Mouse (Mus musculus) heart, embryonic 11.5 days (tissue): Measurements from ENCODE around the gene Sulf2. TPM values are rescaled to one million over a fixed set of nuclear protein-coding genes. Genes with fewer than 3 reads are reported as not detected.
A peak's percentile ranks its signal among the peaks of the same experiment; 100 is the strongest.

Experiments used
- ATAC-seq: fragments of 200-750 bp; cut with Nextera tagmentation; replicated peaks from 2 replicates; pipeline ENCODE4 v1.8.0; 2017; ENCODE audit warnings: moderate library complexity; ENCODE audit not compliant: insufficient number of reproducible peaks, low FRiP score, low TSS enrichment
- H3K27ac ChIP-seq: fragments of 300-500 bp; sonication (generic); 2 replicates; pipeline ENCODE4 v1.5.1; 2014; ENCODE audit warnings: mild to moderate bottlenecking, low read depth, low read length
- H3K27me3 ChIP-seq: fragments of 300-500 bp; sonication (generic); 2 replicates; pipeline ENCODE4 v1.6.1; 2014; ENCODE audit warnings: mild to moderate bottlenecking, low read length, mixed read lengths; ENCODE audit not compliant: control insufficient read depth, insufficient read depth
- H3K36me3 ChIP-seq: fragments of 300-500 bp; sonication (generic); 2 replicates; pipeline ENCODE4 v1.6.1; 2014; ENCODE audit warnings: mild to moderate bottlenecking, low read length, moderate library complexity, mixed read lengths; ENCODE audit not compliant: control insufficient read depth, insufficient read depth
- H3K4me1 ChIP-seq: fragments of 300-500 bp; sonication (generic); 2 replicates; pipeline ENCODE4 v1.6.1; 2014; ENCODE audit warnings: low read length; ENCODE audit not compliant: control insufficient read depth, insufficient read depth
- H3K4me2 ChIP-seq: fragments of 300-500 bp; sonication (generic); 2 replicates; pipeline ENCODE4 v1.6.1; 2014; ENCODE audit warnings: mild to moderate bottlenecking, moderate library complexity
- H3K4me3 ChIP-seq: fragments of 300-500 bp; sonication (generic); 2 replicates; pipeline ENCODE4 v1.5.1; 2014; ENCODE audit warnings: low read depth, low read length
- H3K9ac ChIP-seq: fragments of 300-500 bp; sonication (generic); 2 replicates; pipeline ENCODE4 v1.6.1; 2014; ENCODE audit warnings: mild to moderate bottlenecking, low read depth, low read length, moderate library complexity
- H3K9me3 ChIP-seq: fragments of 300-500 bp; sonication (generic); replicated peaks from 2 replicates; pipeline ENCODE4 v1.6.1; 2016; ENCODE audit warnings: low read length; ENCODE audit not compliant: control insufficient read depth
- WGBS: fragments of 180-500 bp; shearing (Covaris S2); extraction: QIAGEN DNeasy Blood & Tissue Kit; methylation state at CpG from one replicate; pipeline ENCODE4 v1.1.7; 2014; ENCODE audit not compliant: insufficient replicate concordance; 5-methylcytosine and 5-hydroxymethylcytosine counted together
- polyA plus RNA-seq: library from polyadenylated mRNA; unstranded; fragments of >200 nt; fragmentation: Nextera tagmentation; extraction: Ambion mirVana; gene quantifications from 2 replicates; pipeline ENCODE4 v1.2.1, GENCODE M21; 2014

Gene Sulf2
- polyA plus RNA-seq, 1 experiment from 2014 or later = 111 TPM

GRCm38 (mm10) chr2:166150584-166150983, 4.9 kb downstream of the Sulf2 start:
- Histone ChIP-seq H3K27me3 (no peaks in the 10 kb centered on the region), H3K4me2 (no peak overlapping the region), H3K27ac (no peak overlapping the region), H3K9ac (no peak overlapping the region), H3K9me3 (no peaks in the 10 kb centered on the region), H3K36me3 (no peaks in the 10 kb centered on the region), H3K4me1 (peaks cover 76% of the 10 kb centered on the region), H3K4me3 (no peak overlapping the region)
- 85% methylated on average over 5 of the region's 5 CpGs for WGBS
- ATAC-seq = no peak

DNA sequence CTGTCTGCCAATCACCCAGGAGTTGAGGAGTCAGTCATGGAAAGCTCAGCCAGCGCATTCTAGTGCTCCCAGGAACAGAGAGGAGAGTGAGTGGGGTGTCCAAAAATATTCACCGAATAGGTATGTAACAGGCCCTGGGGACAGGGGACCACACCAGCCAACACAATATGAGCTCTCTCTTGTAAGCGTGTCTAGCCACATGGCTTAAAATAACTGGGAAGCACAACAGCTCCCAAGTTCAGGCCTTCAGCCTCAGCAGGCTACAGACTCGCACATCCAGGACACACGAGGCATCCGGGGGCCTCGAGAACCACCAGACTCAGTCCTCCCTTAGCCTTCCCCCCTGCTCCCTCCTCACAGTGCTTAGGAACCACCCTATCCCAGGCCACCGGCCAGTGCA, 6.0 kb downstream of the Sulf2 start:
- H3K4me1 ChIP-seq = peaks cover 85% of the 10 kb centered on the region
- peak overlapping the region; percentile 62 for H3K27ac ChIP-seq
- H3K36me3 ChIP-seq = no peaks in the 10 kb centered on the region
- H3K9ac ChIP-seq = peak overlapping the region; percentile 30; the same call in 1 of the 2 replicates
- H3K4me2 ChIP-seq = peak overlapping the region; percentile 12; the same call in 1 of the 2 replicates
- no peaks in the 10 kb centered on the region for H3K9me3 ChIP-seq
- no peak overlapping the region for H3K4me3 ChIP-seq
- H3K27me3 ChIP-seq = no peaks in the 10 kb centered on the region
- ATAC-seq = no peak
- WGBS = 68% methylated on average over 8 of the region's 8 CpGs

GRCm38 (mm10) chr2:166148672-166149332, 6.7 kb downstream of the Sulf2 start:
- Histone ChIP-seq H3K36me3 (no peaks in the 10 kb centered on the region), H3K9ac (peak overlapping the region; percentile 30; the same call in 1 of the 2 replicates), H3K27me3 (no peaks in the 10 kb centered on the region), H3K9me3 (no peaks in the 10 kb centered on the region), H3K4me1 (peaks cover 92% of the 10 kb centered on the region), H3K4me3 (no peak overlapping the region), H3K27ac (peak overlapping the region; percentile 62), H3K4me2 (peak overlapping the region; percentile 12)
- WGBS = 38% methylated on average over 13 of the region's 13 CpGs
- ATAC-seq = no peak

GRCm38 (mm10) chr2:166147930-166148651, 7.4 kb downstream of the Sulf2 start:
- Histone ChIP-seq H3K9me3 (no peaks in the 10 kb centered on the region), H3K4me3 (no peak overlapping the region), H3K36me3 (no peaks in the 10 kb centered on the region), H3K4me1 (peaks cover 92% of the 10 kb centered on the region), H3K4me2 (no peak overlapping the region), H3K27me3 (no peaks in the 10 kb centered on the region), H3K9ac (no peak overlapping the region), H3K27ac (no peak overlapping the region; the same call in 1 of the 2 replicates)
- ATAC-seq = no peak
- 67% methylated on average over 10 of the region's 10 CpGs for WGBS

DNA sequence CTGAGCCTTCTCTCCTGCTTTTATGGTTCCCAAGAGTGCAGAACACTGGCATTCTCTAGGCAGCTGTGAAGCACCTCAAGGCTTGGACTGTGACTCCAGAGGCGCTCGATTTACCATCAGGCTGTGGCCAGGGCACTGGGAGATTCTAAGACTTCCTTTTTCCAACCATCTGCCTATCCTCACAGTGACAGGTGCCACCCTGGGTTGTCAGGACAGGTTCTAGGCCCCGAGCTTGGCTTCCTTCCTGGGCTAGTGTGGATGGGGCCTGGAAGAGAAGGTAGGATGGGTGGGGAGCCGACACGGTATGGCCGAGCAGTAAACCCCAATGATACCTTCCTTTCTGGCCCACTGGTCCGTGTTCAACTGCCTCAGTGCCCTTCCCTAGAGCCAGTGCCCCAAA, 9.0 kb downstream of the Sulf2 start:
- Histone ChIP-seq H3K27ac (no peak overlapping the region), H3K9ac (no peak overlapping the region), H3K36me3 (no peaks in the 10 kb centered on the region), H3K4me2 (no peak overlapping the region), H3K27me3 (no peaks in the 10 kb centered on the region), H3K4me1 (peaks cover 87% of the 10 kb centered on the region), H3K9me3 (no peaks in the 10 kb centered on the region), H3K4me3 (no peak overlapping the region)
- WGBS = 77% methylated on average over 7 of the region's 7 CpGs
- ATAC-seq = no peak

DNA sequence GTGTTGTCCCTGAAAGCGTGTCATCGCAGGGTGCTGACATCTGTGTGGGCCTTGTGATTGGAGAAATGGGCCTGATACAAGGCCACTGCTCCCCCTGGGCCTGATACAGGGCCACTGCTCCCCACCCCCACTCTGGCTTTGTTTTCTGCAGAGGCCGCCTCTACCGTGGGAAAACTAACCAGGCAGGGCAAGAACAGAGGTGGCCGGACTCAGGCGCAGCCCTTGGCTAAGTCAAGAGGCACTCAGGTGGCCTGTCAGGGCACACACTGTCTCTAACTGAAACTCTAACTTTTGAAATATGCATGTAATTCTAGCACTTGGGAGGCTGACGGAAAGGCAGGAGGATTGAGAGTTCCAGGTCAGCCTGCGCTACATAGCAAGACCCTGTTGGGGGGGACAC, 10.4 kb downstream of the Sulf2 start:
- H3K9ac ChIP-seq = no peak overlapping the region

GRCm38 (mm10) chr2:166143871-166144270, 11.6 kb downstream of the Sulf2 start:
- no peak for ATAC-seq
- Histone ChIP-seq H3K27me3 (no peaks in the 10 kb centered on the region), H3K27ac (no peak overlapping the region), H3K4me2 (no peak overlapping the region), H3K4me1 (peaks cover 80% of the 10 kb centered on the region), H3K9ac (no peak overlapping the region), H3K4me3 (no peak overlapping the region), H3K9me3 (no peaks in the 10 kb centered on the region), H3K36me3 (no peaks in the 10 kb centered on the region)
- WGBS = 75% methylated on average over 5 of the region's 5 CpGs

More for the DNA sequence above, 10.4 kb downstream of the Sulf2 start:
- Histone ChIP-seq H3K4me1 (peaks cover 91% of the 10 kb centered on the region), H3K27ac (no peak overlapping the region), H3K9me3 (no peaks in the 10 kb centered on the region), H3K27me3 (no peaks in the 10 kb centered on the region), H3K36me3 (no peaks in the 10 kb centered on the region), H3K4me2 (no peak overlapping the region), H3K4me3 (no peak overlapping the region)
- 77% methylated on average over 8 of the region's 8 CpGs for WGBS
- ATAC-seq = no peak

DNA sequence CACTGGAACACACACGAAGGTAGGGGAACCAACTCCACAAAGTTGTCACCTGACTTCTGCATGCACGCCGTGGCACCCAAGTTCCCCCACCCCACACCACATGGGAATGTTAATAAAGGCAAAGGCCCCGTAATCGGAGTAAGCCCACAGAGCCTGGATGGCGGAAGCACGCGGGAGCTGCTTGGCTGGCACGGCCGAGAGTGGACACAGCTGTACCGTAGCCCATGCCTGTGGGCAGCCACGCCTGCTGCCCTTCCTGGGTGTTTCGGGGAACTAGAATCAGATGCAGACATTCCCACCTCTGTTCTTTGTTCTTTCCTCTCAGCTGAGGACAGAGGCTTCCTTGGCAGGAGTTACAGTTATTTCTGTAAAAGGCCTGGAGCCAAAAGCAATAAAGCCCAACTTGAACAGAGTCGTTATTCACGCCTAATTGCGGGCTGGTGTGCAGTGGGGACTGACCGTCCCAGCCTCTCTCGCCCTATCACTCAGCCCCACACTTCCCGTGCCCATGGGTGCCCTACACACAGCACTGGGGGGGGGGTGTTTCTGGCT, 12.8 kb downstream of the Sulf2 start:
- H3K27ac ChIP-seq = peak overlapping the region; percentile 47
- H3K4me1 ChIP-seq = peaks cover 70% of the 10 kb centered on the region
- H3K4me3 ChIP-seq = no peak overlapping the region
- no peaks in the 10 kb centered on the region for H3K27me3 ChIP-seq
- H3K4me2 ChIP-seq = no peak overlapping the region
- no peaks in the 10 kb centered on the region for H3K9me3 ChIP-seq
- ATAC-seq = no peak
- WGBS = 59% methylated on average over 19 of the region's 19 CpGs
- H3K36me3 ChIP-seq = no peaks in the 10 kb centered on the region
- H3K9ac ChIP-seq = 0 out of 2 replicates have a peak overlapping the region, but pooled peaks have one; percentile 24
